Mouse (Mus musculus) lung, postnatal 10 days (tissue): ENCODE data around the gene Rad17.

Source experiments
- DNase-seq: peaks from one replicate; pipeline ENCODE4 v3.0.0; 2021

Gene Rad17

GRCm38 (mm10) chr13:100612903-100613302 is 37.9 kb downstream of the Rad17 start:
- no peak for DNase-seq

- DNase-seq: no peak
Measured at GRCm38 (mm10) chr13:100612251-100612650, 38.6 kb downstream of the Rad17 start.

GRCm38 (mm10) chr13:100611266-100611665 is 39.6 kb downstream of the Rad17 start:
- no peak for DNase-seq

- DNase-seq: no peak
Measured at GRCm38 (mm10) chr13:100607756-100608155, 43.1 kb downstream of the Rad17 start.

- DNase-seq: no peak
Measured at GRCm38 (mm10) chr13:100605845-100606244, 45.0 kb downstream of the Rad17 start.

- DNase-seq: no peak
Measured at GRCm38 (mm10) chr13:100603738-100604095, 47.1 kb downstream of the Rad17 start.

- DNase-seq: no peak
Measured at GRCm38 (mm10) chr13:100603031-100603737, 47.7 kb downstream of the Rad17 start.

- DNase-seq: no peak
Measured at GRCm38 (mm10) chr13:100602239-100602902, 48.5 kb downstream of the Rad17 start.

- no peak for DNase-seq
Measured at GRCm38 (mm10) chr13:100601034-100601433, 49.8 kb downstream of the Rad17 start.

- DNase-seq: peak; percentile 26
Measured at GRCm38 (mm10) chr13:100600317-100600716, 50.5 kb downstream of the Rad17 start.

GRCm38 (mm10) chr13:100597284-100597683 is 53.6 kb downstream of the Rad17 start:
- DNase-seq: no peak

- no peak for DNase-seq
Measured at GRCm38 (mm10) chr13:100595552-100595885, 55.3 kb downstream of the Rad17 start.

- no peak for DNase-seq
Measured at GRCm38 (mm10) chr13:100594838-100595551, 55.9 kb downstream of the Rad17 start.

- DNase-seq: peak; percentile 52
Measured at GRCm38 (mm10) chr13:100594041-100594792, 56.6 kb downstream of the Rad17 start.

- no peak for DNase-seq
Measured at GRCm38 (mm10) chr13:100588646-100589045, 62.2 kb downstream of the Rad17 start.

- DNase-seq: no peak
Measured at GRCm38 (mm10) chr13:100582144-100582543, 68.7 kb downstream of the Rad17 start.

GRCm38 (mm10) chr13:100581701-100582100 is 69.2 kb downstream of the Rad17 start:
- DNase-seq: no peak

GRCm38 (mm10) chr13:100579951-100580350 is 70.9 kb downstream of the Rad17 start:
- no peak for DNase-seq

GRCm38 (mm10) chr13:100579220-100579619 is 71.6 kb downstream of the Rad17 start:
- DNase-seq: no peak

- DNase-seq: no peak
Measured at GRCm38 (mm10) chr13:100575950-100576349, 74.9 kb downstream of the Rad17 start.

- no peak for DNase-seq
Measured at GRCm38 (mm10) chr13:100570713-100571112, 80.1 kb downstream of the Rad17 start.

- no peak for DNase-seq
Measured at GRCm38 (mm10) chr13:100568359-100568758, 82.5 kb downstream of the Rad17 start.
